In genomic region chr6:71060116-71060515, GRCm38 (mm10) we compare ENCODE assay signal across 11 mouse cellular contexts.
DNase-seq lines count a peak whose midpoint lies in the region; ATAC-seq and TF ChIP-seq lines count a peak whose summit lies in the region.
"Had no signal": no experiment of that assay in that cellular context is flagged by ENCODE, and none has a peak within 500 bp of the region (broad histone marks: within the 10 kb centered on the region; RNA-seq: fewer than 3 reads in every experiment).

No protein-coding gene starts in this region.

- no peaks in the 10 kb centered on the region for H3K27me3 ChIP-seq in heart, adult 2 months (ENCODE audit: control insufficient read depth, insufficient read depth, low read length)
- H3K27me3 ChIP-seq in heart, embryonic 12.5 days (replicated peaks) = no peaks in the 10 kb centered on the region
- peaks cover 9% of the 10 kb centered on the region for H3K27me3 ChIP-seq in Patski
- H3K27me3 ChIP-seq: heart, embryonic 13.5 days; neural tube, embryonic 13.5 days had no signal

- H3K9me3 ChIP-seq in heart, embryonic 12.5 days (replicated peaks) = 0 out of 2 replicates have a peak, but pooled peaks cover 7% of the 10 kb centered on the region
- H3K9me3 ChIP-seq: neural tube, embryonic 13.5 days had no signal

- peak; percentile 8 to 19 for DNase-seq in heart, adult 2 months
- DNase-seq in 3T3-L1 (ENCODE audit: low read depth, low spot score) (peak; percentile 62), Patski (ENCODE audit: low read depth, low spot score) (no peak)
- DNase-seq in forelimb bud, embryonic 11.5 days (ENCODE audit: low read depth, low spot score) = peak; percentile 71
- DNase-seq in embryo, embryonic 11 days = no peak
- DNase-seq in thymus, postnatal 36 days = no peak
- DNase-seq: kidney, postnatal 4 days had no signal

- POLR2A ChIA-PET in Patski (lab: Charles Lee) = no interaction called here

- CTCF ChIA-PET in Patski (lab: Charles Lee) = no interaction called here

- WGBS in heart, adult 2 months = 54% methylated on average over 7 of the region's 7 CpGs
- WGBS in heart, embryonic 12.5 days = 63% methylated on average over 7 of the region's 7 CpGs

- in situ Hi-C loops in Patski (cut with MboI; ENCODE audit: low pct_unique_long_range_greater_than_20kb) = no loop called here

- intact Hi-C loops in heart, adult 2 months (cut with DNase I) = no loop called here

- TF ChIP-seq POLR2A in heart, adult 2 months (IDR thresholded peaks at IDR 0.05; ENCODE audit: insufficient read depth, low read depth, low read length) = no peak

- TF ChIP-seq CTCF in heart, adult 2 months (IDR thresholded peaks at IDR 0.05) = no peak
- no peak for TF ChIP-seq CTCF in Patski (IDR thresholded peaks at IDR 0.05)

- no peaks in the 10 kb centered on the region for H3K4me1 ChIP-seq in heart, adult 2 months (ENCODE audit: control insufficient read depth, insufficient read depth, low read length)
- H3K4me1 ChIP-seq in heart, embryonic 12.5 days (replicated peaks) = no peaks in the 10 kb centered on the region
- H3K4me1 ChIP-seq: heart, embryonic 13.5 days had no signal

- H3K79me2 ChIP-seq in heart, adult 2 months (replicated peaks; ENCODE audit: control insufficient read depth, insufficient read depth, low read length) = no peaks in the 10 kb centered on the region

- ATAC-seq in heart, embryonic 12.5 days (ENCODE audit: insufficient number of reproducible peaks, low FRiP score) = no peak
- ATAC-seq in Patski = peak; percentile 44
- ATAC-seq: forebrain, embryonic 16.5 days had no signal

- H3K9ac ChIP-seq in heart, adult 2 months (ENCODE audit: low read depth, low read length) = no peak overlapping the region
- no peak overlapping the region for H3K9ac ChIP-seq in heart, embryonic 12.5 days
- H3K9ac ChIP-seq: heart, embryonic 13.5 days; neural tube, embryonic 13.5 days had no signal

- no peak overlapping the region for H3K4me2 ChIP-seq in heart, embryonic 12.5 days
- H3K4me2 ChIP-seq: heart, embryonic 13.5 days; neural tube, embryonic 13.5 days had no signal

- no peak for TF ChIP-seq EP300 in heart, adult 2 months (IDR thresholded peaks at IDR 0.05; ENCODE audit: insufficient read depth, low read depth, low read length)

- no peak overlapping the region for H3K27ac ChIP-seq in heart, adult 2 months
- H3K27ac ChIP-seq in heart, embryonic 12.5 days (ENCODE audit: poor library complexity, severe bottlenecking) = no peak overlapping the region
- H3K27ac ChIP-seq: heart, embryonic 13.5 days; neural tube, embryonic 13.5 days had no signal

- H3K36me3 ChIP-seq in heart, adult 2 months (ENCODE audit: control insufficient read depth, insufficient read depth, low read length) = no peaks in the 10 kb centered on the region
- no peaks in the 10 kb centered on the region for H3K36me3 ChIP-seq in heart, embryonic 12.5 days
- H3K36me3 ChIP-seq: heart, embryonic 13.5 days; neural tube, embryonic 13.5 days had no signal

- no peak overlapping the region for H3K4me3 ChIP-seq in heart, adult 2 months
- no peak overlapping the region for H3K4me3 ChIP-seq in heart, embryonic 12.5 days
- H3K4me3 ChIP-seq: heart, embryonic 13.5 days; neural tube, embryonic 13.5 days had no signal

Comparison
In these comparisons a context has a peak if more than half of its experiments do, and no peak if none do; other contexts are left out.
1. DNase-seq: peak in heart, adult 2 months (2 of 2), 3T3-L1 (single experiment) and forelimb bud, embryonic 11.5 days (single experiment); none in Patski (single experiment), embryo, embryonic 11 days (single experiment) and thymus, postnatal 36 days (0 of 2).